ENCODE assay signal across 9 mouse cellular contexts in genomic region chr17:27643101-27643500, GRCm38 (mm10). TPM values are rescaled to one million over a fixed set of nuclear protein-coding genes. Genes with fewer than 3 reads are reported as not detected.
A peak's percentile ranks its signal among the peaks of the same experiment; 100 is the strongest.
DNase-seq lines count a peak whose midpoint lies in the region; ATAC-seq and TF ChIP-seq lines count a peak whose summit lies in the region.
"Had no signal": no experiment of that assay in that cellular context is flagged by ENCODE, and none has a peak within 500 bp of the region (broad histone marks: within the 10 kb centered on the region; RNA-seq: fewer than 3 reads in every experiment).

No protein-coding gene starts in this region.

- ATAC-seq in stomach, embryonic 14.5 days (ENCODE audit: insufficient number of reproducible peaks, insufficient read depth, low FRiP score, low read depth) = no peak
- no peak for ATAC-seq in stomach, postnatal 0 days (ENCODE audit: low FRiP score, low TSS enrichment)
- no peak for ATAC-seq in midbrain, embryonic 13.5 days

- H3K4me1 ChIP-seq in stomach, embryonic 14.5 days (ENCODE audit: control insufficient read depth, insufficient read depth, low read length) = peaks cover 9% of the 10 kb centered on the region
- H3K4me1 ChIP-seq in stomach, postnatal 0 days (replicated peaks; ENCODE audit: control insufficient read depth, insufficient read depth) = no peaks in the 10 kb centered on the region
- H3K4me1 ChIP-seq in midbrain, embryonic 13.5 days (replicated peaks) = peaks cover 11% of the 10 kb centered on the region

- no peak overlapping the region for H3K9ac ChIP-seq in stomach, embryonic 14.5 days (replicated peaks; ENCODE audit: low read depth, low read length)
- no peak overlapping the region; the same call in 1 of the 2 replicates for H3K9ac ChIP-seq in stomach, postnatal 0 days (ENCODE audit: low read length)
- peak overlapping the region; percentile 4; the same call in 1 of the 2 replicates for H3K9ac ChIP-seq in midbrain, embryonic 13.5 days (replicated peaks)

- peak overlapping the region; percentile 5; the same call in 1 of the 2 replicates for H3K4me2 ChIP-seq in stomach, embryonic 14.5 days (replicated peaks; ENCODE audit: low read depth, low read length)
- H3K4me2 ChIP-seq in stomach, postnatal 0 days (replicated peaks; ENCODE audit: low read depth) = no peak overlapping the region
- no peak overlapping the region; the same call in 1 of the 2 replicates for H3K4me2 ChIP-seq in midbrain, embryonic 13.5 days (replicated peaks)

- no peak overlapping the region for H3K4me3 ChIP-seq in stomach, embryonic 14.5 days (ENCODE audit: low read depth, low read length)
- no peak overlapping the region for H3K4me3 ChIP-seq in stomach, postnatal 0 days (ENCODE audit: low read depth, low read length)
- no peak overlapping the region for H3K4me3 ChIP-seq in midbrain, embryonic 13.5 days (replicated peaks)
- H3K4me3 ChIP-seq: heart, embryonic 15.5 days had no signal

- no peak for TF ChIP-seq CTCF in stomach, postnatal 0 days (IDR thresholded peaks at IDR 0.05; ENCODE audit: low read depth)

- no peaks in the 10 kb centered on the region for H3K27me3 ChIP-seq in stomach, embryonic 14.5 days (ENCODE audit: control insufficient read depth, insufficient read depth, low read length)
- H3K27me3 ChIP-seq in stomach, postnatal 0 days (ENCODE audit: control insufficient read depth, insufficient read depth, low read length) = no peaks in the 10 kb centered on the region; the same call in 1 of the 2 replicates
- no peaks in the 10 kb centered on the region for H3K27me3 ChIP-seq in midbrain, embryonic 13.5 days
- H3K27me3 ChIP-seq: heart, embryonic 15.5 days had no signal

- WGBS in stomach, embryonic 14.5 days = 26% methylated on average over 6 of the region's 6 CpGs
- 32% methylated on average over 6 of the region's 6 CpGs for WGBS in stomach, postnatal 0 days
- 36% methylated on average over 6 of the region's 6 CpGs for WGBS in midbrain, embryonic 13.5 days

- no peaks in the 10 kb centered on the region for H3K9me3 ChIP-seq in stomach, embryonic 14.5 days (ENCODE audit: control insufficient read depth, low read depth, low read length)
- H3K9me3 ChIP-seq in stomach, postnatal 0 days (ENCODE audit: control insufficient read depth, low read length) = no peaks in the 10 kb centered on the region
- H3K9me3 ChIP-seq in midbrain, embryonic 13.5 days = no peaks in the 10 kb centered on the region
- H3K9me3 ChIP-seq: heart, embryonic 15.5 days had no signal

- peak overlapping the region; percentile 33; the same call in 1 of the 2 replicates for H3K27ac ChIP-seq in stomach, embryonic 14.5 days (ENCODE audit: low read length)
- no peak overlapping the region for H3K27ac ChIP-seq in stomach, postnatal 0 days (replicated peaks)
- peak overlapping the region; percentile 78 for H3K27ac ChIP-seq in midbrain, embryonic 13.5 days
- H3K27ac ChIP-seq: heart, embryonic 15.5 days had no signal

- H3K36me3 ChIP-seq in stomach, embryonic 14.5 days (ENCODE audit: control insufficient read depth, insufficient read depth, low read length) = no peaks in the 10 kb centered on the region
- no peaks in the 10 kb centered on the region for H3K36me3 ChIP-seq in stomach, postnatal 0 days (ENCODE audit: control insufficient read depth, insufficient read depth, low read length)
- no peaks in the 10 kb centered on the region for H3K36me3 ChIP-seq in midbrain, embryonic 13.5 days
- H3K36me3 ChIP-seq: heart, embryonic 15.5 days had no signal

- TF ChIP-seq EP300 in stomach, postnatal 0 days (optimal IDR thresholded peaks at IDR 0.05) = no peak

- peak; percentile 64 to 76 for DNase-seq in cerebellum, adult 18-20 months
- no peak for DNase-seq in cerebellum, adult 8-10 months
- DNase-seq in stomach, postnatal 0 days (ENCODE audit: low spot score) = no peak
- no peak for DNase-seq in urinary bladder, postnatal 14 days (ENCODE audit: low spot score)
- DNase-seq in kidney, adult 18-20 months = no peak
- no peak for DNase-seq in ovary, postnatal 14 days (ENCODE audit: low spot score)

RNA-seq across cellular contexts. Expression of gene Rps10, which starts 6.6 kb away (rescaled TPM):
- polyA plus RNA-seq in stomach, embryonic 14.5 days (2014; fragmentation: Nextera tagmentation; extraction: Ambion mirVana) = 1,169 and 1,246 TPM in 2 replicates
- 828 and 879 TPM in 2 replicates for polyA plus RNA-seq in stomach, postnatal 0 days (2015; fragmentation: Nextera tagmentation; extraction: Ambion mirVana)
- 570 and 610 TPM in 2 replicates for polyA plus RNA-seq in midbrain, embryonic 13.5 days (2015; fragmentation: Nextera tagmentation; extraction: Ambion mirVana)

RNA-seq across cellular contexts. Expression of gene RPS10-NUDT3, which starts 8.1 kb away (rescaled TPM):
- not detected in 2 replicates for polyA plus RNA-seq in stomach, embryonic 14.5 days (2014; fragmentation: Nextera tagmentation; extraction: Ambion mirVana)
- polyA plus RNA-seq in stomach, postnatal 0 days (2015; fragmentation: Nextera tagmentation; extraction: Ambion mirVana) = not detected in 2 replicates
- polyA plus RNA-seq in midbrain, embryonic 13.5 days (2015; fragmentation: Nextera tagmentation; extraction: Ambion mirVana) = not detected in 2 replicates
- polyA plus RNA-seq: heart, embryonic 15.5 days had no signal

RNA-seq across cellular contexts. Expression of gene Pacsin1, which starts 12.2 kb away (rescaled TPM):
- polyA plus RNA-seq in stomach, embryonic 14.5 days (2014; fragmentation: Nextera tagmentation; extraction: Ambion mirVana) = 1.8 and 2.3 TPM in 2 replicates
- 1.2 and 1.4 TPM in 2 replicates for polyA plus RNA-seq in stomach, postnatal 0 days (2015; fragmentation: Nextera tagmentation; extraction: Ambion mirVana)
- polyA plus RNA-seq in midbrain, embryonic 13.5 days (2015; fragmentation: Nextera tagmentation; extraction: Ambion mirVana) = 19.9 and 23.6 TPM in 2 replicates

RNA-seq across cellular contexts. Expression of gene Nudt3, which starts 19.8 kb away (rescaled TPM):
- 42.8 and 44.2 TPM in 2 replicates for polyA plus RNA-seq in stomach, embryonic 14.5 days (2014; fragmentation: Nextera tagmentation; extraction: Ambion mirVana)
- 40.6 and 43.9 TPM in 2 replicates for polyA plus RNA-seq in stomach, postnatal 0 days (2015; fragmentation: Nextera tagmentation; extraction: Ambion mirVana)
- polyA plus RNA-seq in midbrain, embryonic 13.5 days (2015; fragmentation: Nextera tagmentation; extraction: Ambion mirVana) = 223 and 227 TPM in 2 replicates

Comparison
In these comparisons a context has a peak if more than half of its experiments do, and no peak if none do; other contexts are left out.
1. DNase-seq: peak in cerebellum, adult 18-20 months (2 of 2); none in cerebellum, adult 8-10 months (single experiment), stomach, postnatal 0 days (single experiment), urinary bladder, postnatal 14 days (single experiment), kidney, adult 18-20 months (single experiment) and ovary, postnatal 14 days (single experiment).